Mouse (Mus musculus) naive thymus-derived CD4-positive, alpha-beta T cell, adult 2 months (primary cell): ENCODE measurements around the gene Sec14l2.

Source experiments
- DNase-seq: peaks from one replicate; pipeline ENCODE4 v3.0.0-alpha.2; 2011; ENCODE audit warnings: low read depth

Gene Sec14l2

GRCm38 (mm10) chr11:4098816-4099215 is 24.4 kb downstream of the Sec14l2 start:
- DNase-seq: no peak

- DNase-seq: no peak
Measured at GRCm38 (mm10) chr11:4098120-4098519, 25.1 kb downstream of the Sec14l2 start.

GRCm38 (mm10) chr11:4097091-4097621 is 26.1 kb downstream of the Sec14l2 start:
- DNase-seq: peak; percentile 28

GRCm38 (mm10) chr11:4096054-4096984 is 26.9 kb downstream of the Sec14l2 start:
- peak; percentile 96 for DNase-seq

- DNase-seq: peak; percentile 73
Measured at GRCm38 (mm10) chr11:4095171-4096053, 27.8 kb downstream of the Sec14l2 start, which contains the start of gene Mtfp1. Gene Mtfp1 (minus strand): TSS chr11:4095445.

DNA sequence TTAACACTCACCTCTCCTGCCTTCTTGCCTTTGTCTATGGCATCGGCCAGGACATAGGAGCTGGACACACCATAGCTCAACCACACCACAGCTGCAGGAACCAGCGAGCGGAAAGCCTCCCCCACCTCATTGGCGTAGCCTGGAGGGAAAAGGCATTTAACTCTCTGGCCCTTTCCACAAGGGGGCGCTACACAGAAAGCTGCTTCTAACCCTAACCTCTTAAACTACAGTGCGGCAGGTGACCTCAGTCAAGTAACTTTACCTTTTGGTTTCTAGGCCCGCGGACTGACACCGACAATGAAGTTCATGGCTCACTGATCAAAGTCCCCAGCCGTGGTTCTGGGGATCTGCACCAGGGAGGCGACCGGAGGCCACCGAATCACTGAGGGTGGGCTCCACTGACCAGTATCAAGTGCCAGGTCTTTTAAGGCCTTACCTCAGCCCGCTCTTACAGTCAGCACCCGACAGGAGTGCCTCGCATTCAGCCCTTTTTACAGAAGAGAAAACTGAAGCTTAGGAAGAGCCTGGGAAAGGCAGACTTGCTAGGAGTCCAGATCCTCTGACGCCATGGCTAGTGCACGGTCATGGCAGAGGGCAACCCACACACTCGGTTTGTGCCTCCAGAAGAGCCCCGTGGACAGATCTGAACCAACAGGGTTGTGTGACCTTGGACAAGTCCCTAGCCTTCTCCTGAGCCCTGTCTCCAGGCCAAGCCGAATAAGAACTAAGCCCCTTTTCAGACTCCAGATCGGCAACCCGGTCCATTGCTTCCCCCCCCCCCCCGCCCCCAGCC is 28.6 kb downstream of the Sec14l2 start:
- peak; percentile 90 for DNase-seq

- no peak for DNase-seq
Measured at GRCm38 (mm10) chr11:4093459-4094377, 29.5 kb downstream of the Sec14l2 start.

GRCm38 (mm10) chr11:4087267-4087666 is 35.9 kb downstream of the Sec14l2 start:
- DNase-seq: no peak

DNA sequence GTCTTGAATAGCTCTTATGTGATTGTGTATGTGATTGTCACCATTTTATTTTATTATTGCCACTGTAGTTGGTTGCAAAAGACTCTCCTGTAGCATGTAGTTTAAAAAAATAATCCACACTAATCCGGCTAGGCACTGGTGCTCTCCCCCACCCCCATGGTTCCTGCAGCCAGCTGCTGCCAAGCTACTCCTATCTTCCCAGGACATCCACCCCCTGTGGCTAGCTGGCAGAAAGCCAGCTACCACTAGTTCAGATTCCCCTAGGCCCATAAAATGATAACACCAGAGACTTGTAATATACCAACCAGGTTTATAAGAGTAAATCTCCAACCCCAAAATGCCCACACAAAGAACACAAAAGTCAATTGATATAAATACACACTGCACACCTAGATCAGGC is 37.0 kb downstream of the Sec14l2 start:
- no peak for DNase-seq

- peak; percentile 73 for DNase-seq
Measured at GRCm38 (mm10) chr11:4083316-4084078, 39.7 kb downstream of the Sec14l2 start.

DNA sequence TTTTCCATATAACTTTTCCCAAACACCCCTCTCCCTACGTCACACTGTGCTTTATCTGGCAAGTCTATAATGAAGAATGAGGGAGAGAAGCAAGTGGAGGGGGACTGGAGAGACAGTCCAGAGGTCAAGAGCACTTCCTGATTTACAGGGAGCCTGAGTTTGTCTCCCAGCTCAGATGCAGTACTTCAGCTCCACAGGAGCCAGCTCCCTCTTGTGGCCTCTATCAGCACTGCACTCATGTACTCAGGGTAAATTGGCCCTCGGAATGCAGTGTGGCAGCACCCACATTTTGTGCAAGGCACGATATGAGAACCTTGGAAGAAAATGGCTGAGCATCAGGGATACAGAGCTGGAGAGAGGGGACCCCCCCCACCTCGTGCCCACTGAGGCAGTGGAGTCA is 43.0 kb downstream of the Sec14l2 start:
- peak; percentile 74 for DNase-seq

- no peak for DNase-seq
Measured at GRCm38 (mm10) chr11:4078267-4078933, 44.8 kb downstream of the Sec14l2 start.

DNA sequence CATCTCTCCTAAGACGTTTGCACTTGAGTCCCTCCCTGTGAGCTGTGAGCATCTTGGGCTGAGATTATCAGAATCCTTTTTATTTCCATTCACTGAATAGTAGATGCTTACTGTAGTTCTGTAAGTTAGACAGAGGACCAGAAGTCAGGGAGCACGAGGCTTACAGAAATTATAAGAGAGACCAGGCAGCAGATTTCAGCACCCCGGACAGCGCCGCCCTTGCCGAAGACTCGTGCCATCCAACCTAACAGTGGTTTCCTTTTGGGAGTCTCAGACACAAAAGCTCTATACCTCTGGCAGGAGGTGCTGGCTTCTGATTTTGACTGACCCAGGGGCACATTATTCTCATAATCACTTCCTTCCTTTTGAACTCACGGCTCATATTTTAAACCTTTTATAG is 46.6 kb downstream of the Sec14l2 start:
- DNase-seq: peak; percentile 33

GRCm38 (mm10) chr11:4069664-4070063 is 53.6 kb downstream of the Sec14l2 start:
- no peak for DNase-seq

DNA sequence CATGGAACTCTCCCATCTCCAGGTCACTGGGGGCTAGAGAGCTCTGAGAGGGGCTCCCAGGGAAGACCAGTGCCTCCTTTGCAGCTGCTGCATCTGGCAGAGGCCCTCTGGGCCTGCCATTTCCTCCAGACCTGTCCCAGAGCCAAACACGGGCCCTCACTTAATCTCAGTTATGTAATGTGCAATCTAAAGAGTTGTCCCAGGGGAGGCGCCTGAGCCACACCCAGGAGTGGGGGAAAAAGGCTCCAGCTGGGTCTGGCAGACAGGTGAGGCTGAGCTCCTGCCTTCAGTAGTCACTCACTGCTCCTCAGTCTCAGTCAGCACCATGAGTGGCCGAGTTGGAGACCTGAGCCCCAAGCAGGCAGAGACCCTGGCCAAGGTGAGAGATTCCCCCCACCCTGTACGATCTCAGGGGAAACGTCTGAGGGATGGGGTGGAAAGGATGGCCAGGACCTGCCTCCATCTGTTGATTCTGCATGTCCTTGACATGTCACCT is 58.5 kb downstream of the Sec14l2 start, which contains the start of gene Sec14l3:
Gene Sec14l3 (plus strand): TSS at position 215 of the 496 bp plus-strand sequence.
- DNase-seq: no peak

- no peak for DNase-seq
Measured at GRCm38 (mm10) chr11:4062981-4063380, 60.2 kb downstream of the Sec14l2 start.

DNA sequence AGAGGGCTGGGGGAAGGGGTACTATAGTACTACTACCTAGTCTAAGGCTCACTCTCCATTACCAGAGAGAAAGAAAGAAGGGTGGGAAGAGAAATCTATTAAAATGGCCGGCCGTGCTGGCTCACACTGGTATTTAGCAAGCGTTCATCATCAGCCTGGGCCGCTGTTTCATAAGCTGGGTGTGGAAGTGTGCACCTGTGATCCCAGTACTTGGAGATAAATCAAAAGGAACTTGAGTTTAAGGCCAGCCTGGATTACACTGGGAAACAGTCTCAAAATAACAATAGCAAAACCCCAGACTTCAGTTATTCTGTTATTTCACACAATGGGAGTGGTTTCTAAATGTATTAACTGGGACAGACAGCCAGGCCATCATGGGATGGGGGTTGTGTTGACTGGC is 60.7 kb downstream of the Sec14l2 start:
- no peak for DNase-seq

GRCm38 (mm10) chr11:4060866-4061575 is 62.2 kb downstream of the Sec14l2 start:
- DNase-seq: no peak
